Mouse (Mus musculus): ENCODE data around the gene Edil3. TPM values are rescaled to one million over a fixed set of nuclear protein-coding genes. Genes with fewer than 3 reads are reported as not detected.

The Edil3 gene
- polyA plus RNA-seq (2021; fragmentation: Nextera tagmentation) = 37.2 and 53.0 TPM in 2 replicates
- long read RNA-seq, experiment 1, full-length matches to known transcripts = 29 of 67 reads
- long read RNA-seq, experiment 1, partial matches to known transcripts = 38 of 67 reads
- long read RNA-seq, experiment 1, other reads (novel, unspliced or antisense) = 0 of 67 reads
- long read RNA-seq, experiment 2, full-length matches to known transcripts = 233 of 298 reads
- long read RNA-seq, experiment 2, partial matches to known transcripts = 33 of 298 reads
- long read RNA-seq, experiment 2, other reads (novel, unspliced or antisense) = 32 of 298 reads

DNA sequence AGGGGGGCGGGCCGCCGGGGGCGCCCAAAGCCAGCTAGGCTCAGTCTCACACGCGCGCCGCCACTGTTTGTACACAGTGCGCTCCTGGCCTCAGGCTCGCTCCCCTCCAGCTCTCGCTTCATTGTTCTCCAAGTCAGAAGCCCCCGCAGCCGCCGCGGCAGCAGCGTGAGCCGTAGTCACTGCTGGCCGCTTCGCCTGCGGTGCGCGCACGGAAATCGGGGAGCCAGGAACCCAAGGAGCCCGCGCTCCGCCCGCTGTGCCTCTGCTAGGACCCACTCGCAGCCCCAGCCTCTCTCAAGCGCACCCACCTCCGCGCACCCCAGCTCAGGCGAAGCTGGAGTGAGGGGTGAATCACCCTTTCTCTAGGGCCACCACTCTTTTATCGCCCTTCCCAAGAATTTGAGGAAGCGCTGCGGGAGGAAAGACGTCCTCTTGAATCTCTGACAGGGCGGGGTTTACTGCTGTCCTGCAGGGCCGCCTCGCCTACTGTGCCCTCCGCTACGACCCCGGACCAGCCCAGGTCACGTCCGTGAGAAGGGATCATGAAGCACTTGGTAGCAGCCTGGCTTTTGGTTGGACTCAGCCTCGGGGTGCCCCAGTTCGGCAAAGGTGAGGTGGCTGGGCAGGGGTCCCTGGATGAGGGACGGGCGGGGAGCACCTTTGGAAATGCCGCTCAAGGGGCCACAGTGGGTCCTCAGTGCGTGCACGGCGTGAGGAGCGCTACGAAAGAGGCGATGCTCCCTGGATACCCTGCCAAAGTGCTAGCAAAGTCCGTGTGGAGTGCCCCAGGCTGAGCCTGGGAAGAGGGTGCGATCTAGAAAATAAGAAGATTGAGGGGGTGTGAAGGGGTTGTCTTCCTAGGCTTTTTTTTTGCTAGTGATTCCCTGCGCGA is at the start of gene Edil3:
Edil3 (plus strand) TSS at position 33 of the 892 bp plus-strand sequence.

